Comparison of ENCODE assay signal across 15 mouse cellular contexts in genomic region chr10:93050571-93050970, GRCm38 (mm10). TPM values are rescaled to one million over a fixed set of nuclear protein-coding genes. Genes with fewer than 3 reads are reported as not detected.
DNase-seq lines count a peak whose midpoint lies in the region; ATAC-seq and TF ChIP-seq lines count a peak whose summit lies in the region.
"Had no signal": no experiment of that assay in that cellular context is flagged by ENCODE, and none has a peak within 500 bp of the region (broad histone marks: within the 10 kb centered on the region; RNA-seq: fewer than 3 reads in every experiment).

No protein-coding gene starts in this region.

- 28% methylated on average over 3 of the region's 3 CpGs for WGBS in lung, embryonic 14.5 days
- WGBS in thymus, adult 2 months: 20% methylated on average over 3 of the region's 3 CpGs

- TF ChIP-seq CTCF in lung, embryonic 14.5 days (IDR thresholded peaks at IDR 0.05; ENCODE audit: low read depth): no peak
- no peak for TF ChIP-seq CTCF in thymus, adult 2 months (IDR thresholded peaks at IDR 0.05; ENCODE audit: borderline replicate concordance, control insufficient read depth, extremely low read depth, insufficient read depth, low read length, poor library complexity)

- H3K27me3 ChIP-seq in lung, embryonic 14.5 days (ENCODE audit: insufficient read depth, low read length): no peaks in the 10 kb centered on the region
- no peaks in the 10 kb centered on the region for H3K27me3 ChIP-seq in thymus, adult 2 months (ENCODE audit: control insufficient read depth, insufficient read depth, low read length)
- H3K27me3 ChIP-seq: embryonic facial prominence, embryonic 12.5 days; heart, embryonic 12.5 days; hindbrain, embryonic 13.5 days; limb, embryonic 15.5 days; stomach, embryonic 15.5 days had no signal

- no peak overlapping the region for H3K9ac ChIP-seq in lung, embryonic 14.5 days
- H3K9ac ChIP-seq: embryonic facial prominence, embryonic 12.5 days; hindbrain, embryonic 13.5 days; limb, embryonic 15.5 days; liver, embryonic 14.5 days; stomach, embryonic 15.5 days had no signal

- TF ChIP-seq POLR2A in thymus, adult 2 months (IDR thresholded peaks at IDR 0.05; ENCODE audit: control insufficient read depth, extremely low read depth, insufficient read depth, low read length, poor library complexity): no peak

- no peak for ATAC-seq in CD4-positive, CD25-positive, alpha-beta regulatory T cell, adult 4 months
- ATAC-seq in lung, embryonic 14.5 days (ENCODE audit: insufficient read depth): peak; percentile 64; the same call in 1 of the 2 replicates

- peak overlapping the region; percentile 92; the same call in 1 of the 2 replicates for H3K27ac ChIP-seq in lung, embryonic 14.5 days (ENCODE audit: low read depth)
- no peak overlapping the region for H3K27ac ChIP-seq in thymus, adult 2 months (ENCODE audit: control insufficient read depth, insufficient read depth, low read length)
- H3K27ac ChIP-seq: embryonic facial prominence, embryonic 12.5 days; forebrain, embryonic 10.5 days; hindbrain, embryonic 13.5 days; limb, embryonic 15.5 days; liver, embryonic 14.5 days; stomach, embryonic 15.5 days had no signal

- no peak overlapping the region for H3K4me3 ChIP-seq in lung, embryonic 14.5 days (ENCODE audit: low read depth, low read length)
- no peak overlapping the region for H3K4me3 ChIP-seq in thymus, adult 2 months (ENCODE audit: control insufficient read depth, insufficient read depth, low read length)
- H3K4me3 ChIP-seq: hindbrain, embryonic 13.5 days had no signal

- H3K9me3 ChIP-seq in lung, embryonic 14.5 days (ENCODE audit: low read depth, low read length): no peaks in the 10 kb centered on the region
- H3K9me3 ChIP-seq: embryonic facial prominence, embryonic 12.5 days; forebrain, embryonic 10.5 days; heart, embryonic 12.5 days; hindbrain, embryonic 13.5 days; limb, embryonic 15.5 days; stomach, embryonic 15.5 days had no signal

- no peaks in the 10 kb centered on the region for H3K4me1 ChIP-seq in lung, embryonic 14.5 days (ENCODE audit: insufficient read depth)
- H3K4me1 ChIP-seq in thymus, adult 2 months (replicated peaks; ENCODE audit: control insufficient read depth, insufficient read depth, low read length): peaks cover 8% of the 10 kb centered on the region
- H3K4me1 ChIP-seq: embryonic facial prominence, embryonic 12.5 days; heart, embryonic 12.5 days; stomach, embryonic 15.5 days had no signal

- DNase-seq in CD4-positive, CD25-positive, alpha-beta regulatory T cell, adult 2 months (ENCODE audit: low read depth, low spot score): peak; percentile 31
- peak; percentile 58 for DNase-seq in lung, embryonic 14.5 days
- no peak for DNase-seq in lung, postnatal 14 days
- DNase-seq in thymus, adult 2 months: peak; percentile 25
- no peak for DNase-seq in thymus, postnatal 4 days
- DNase-seq in thymus, postnatal 14 days: peak; percentile 33
- DNase-seq in spleen, postnatal 14 days (ENCODE audit: low spot score in 2 of 2): no peak

- no peaks in the 10 kb centered on the region for H3K36me3 ChIP-seq in lung, embryonic 14.5 days (ENCODE audit: insufficient read depth)
- no peaks in the 10 kb centered on the region for H3K36me3 ChIP-seq in thymus, adult 2 months (ENCODE audit: control insufficient read depth, insufficient read depth, low read length)
- H3K36me3 ChIP-seq: embryonic facial prominence, embryonic 12.5 days; forebrain, embryonic 10.5 days; heart, embryonic 12.5 days; hindbrain, embryonic 13.5 days; limb, embryonic 15.5 days; stomach, embryonic 15.5 days had no signal

- H3K4me2 ChIP-seq in lung, embryonic 14.5 days: no peak overlapping the region

RNA-seq across cellular contexts. Expression of gene Cfap54, which starts 30.8 kb away (rescaled TPM):
- polyA plus RNA-seq in CD4-positive, CD25-positive, alpha-beta regulatory T cell, adult 4 months (2017; shearing (Covaris generic)): 1 to 10 TPM; 1.6 to 2.3 TPM
- 0.45 and 0.70 TPM in 2 replicates for polyA plus RNA-seq in lung, embryonic 14.5 days (2014; fragmentation: Nextera tagmentation; extraction: Ambion mirVana)
- 0.44 and 0.79 TPM in 2 replicates for polyA plus RNA-seq in thymus, adult 2 months (2012; rRNA removed)

Comparison
In these comparisons a context has a peak if more than half of its experiments do, and no peak if none do; other contexts are left out.
1. DNase-seq: peak in CD4-positive, CD25-positive, alpha-beta regulatory T cell, adult 2 months (single experiment), lung, embryonic 14.5 days (single experiment), thymus, adult 2 months (single experiment) and thymus, postnatal 14 days (single experiment); none in lung, postnatal 14 days (single experiment), thymus, postnatal 4 days (single experiment) and spleen, postnatal 14 days (0 of 2).